Mouse (Mus musculus) T-helper 17 cell (primary cell): Measurements from ENCODE around the gene Ifna11.

Source experiments
- in situ Hi-C, 2 experiments: fragments of 300-600 bp; cut with MboI, MseI; formaldehyde crosslinking; loops; 1 replicate in 1 of 2; 2 replicates in 1 of 2; pipeline ENCODE4 v1.15.1; 2025; ENCODE audit warnings: high pct_unique_total_duplicates in 2 of 2

Ifna11 gene

DNA sequence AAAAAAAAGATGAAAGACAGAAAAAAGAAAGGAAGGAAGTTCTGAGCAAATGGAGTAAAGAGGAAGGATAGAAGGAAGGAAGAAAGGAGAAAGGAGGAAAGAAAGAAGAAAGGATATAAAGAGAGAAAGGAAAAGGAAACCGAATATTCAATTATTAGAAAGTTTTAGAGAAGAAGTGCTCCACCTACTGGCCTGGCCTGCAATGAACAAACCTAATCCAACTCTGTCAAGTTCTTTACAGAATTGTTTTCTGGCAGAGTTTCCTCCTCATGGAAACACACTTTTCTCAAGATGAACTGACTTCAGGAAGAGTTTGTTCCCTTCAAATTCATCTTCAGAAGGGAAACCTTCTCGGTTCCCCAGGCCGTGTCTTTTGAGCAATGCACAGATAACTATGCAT is 19.1 kb downstream of the Ifna11 start:
- in situ Hi-C loops, result no loop called here

DNA sequence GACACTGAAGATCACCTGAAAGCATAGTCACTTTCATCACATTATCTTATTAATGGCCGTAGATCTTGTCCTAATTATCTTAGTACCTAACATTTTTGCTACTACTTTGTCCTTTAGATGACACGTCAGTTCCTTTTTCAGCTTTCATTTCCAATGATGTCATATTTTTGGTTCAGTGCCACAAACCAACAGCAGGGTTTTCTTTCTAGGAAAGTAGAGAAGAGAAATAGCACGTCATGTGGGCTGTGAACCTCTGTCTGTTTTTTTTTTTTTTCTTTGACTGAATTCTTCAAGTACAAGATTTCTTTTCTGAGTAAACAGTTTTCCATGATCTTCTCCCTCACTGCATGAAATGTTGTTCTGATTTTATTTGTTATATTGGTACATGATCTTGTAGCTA is 20.3 kb downstream of the Ifna11 start:
- in situ Hi-C loops, result no loop called here

DNA sequence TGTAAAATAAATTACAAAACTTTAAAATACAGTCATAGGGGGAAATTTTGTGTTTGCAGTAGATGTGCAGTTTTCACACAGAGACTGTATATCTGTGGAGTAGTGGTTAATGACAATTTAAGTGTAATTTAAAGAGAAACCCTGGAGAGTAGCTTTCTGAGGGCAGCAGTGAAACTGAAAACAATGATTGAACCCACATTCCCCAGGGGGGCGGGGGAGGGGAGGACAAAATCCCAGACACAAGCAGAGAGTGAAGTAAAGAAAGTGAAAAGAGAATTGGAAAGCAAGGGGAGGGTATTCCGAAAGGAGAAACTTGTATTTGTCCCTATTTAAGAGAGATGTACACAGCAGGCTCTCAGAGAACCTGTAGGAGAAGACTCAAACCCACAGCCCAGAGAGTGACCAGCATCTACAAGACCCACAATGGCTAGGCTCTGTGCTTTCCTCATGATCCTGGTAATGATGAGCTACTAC is 21.7 kb downstream of the Ifna11 start, which contains the start of gene Ifna4:
TSS of gene Ifna4 (plus strand) at position 424 of the 474 bp plus-strand sequence.
- in situ Hi-C loops, result no loop called here

DNA sequence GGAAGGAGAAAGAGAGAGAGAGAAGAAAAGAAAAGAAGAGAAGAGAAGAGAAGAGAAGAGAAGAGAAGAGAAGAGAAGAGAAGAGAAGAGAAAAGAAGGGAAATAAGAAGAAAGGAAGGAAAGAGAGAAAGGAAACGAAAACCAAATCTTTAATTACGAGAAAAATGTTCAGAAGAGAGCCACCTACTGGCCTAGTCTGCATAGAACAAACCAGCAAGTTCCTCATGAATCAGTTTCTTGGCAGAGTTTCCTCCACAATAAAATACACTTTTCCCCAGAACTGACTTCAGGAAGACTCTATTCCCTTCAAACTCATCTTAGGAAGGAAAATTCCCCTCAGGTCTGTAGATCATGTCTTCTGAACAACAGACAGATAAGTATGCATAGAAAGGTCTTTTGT is 25.6 kb downstream of the Ifna11 start:
- in situ Hi-C loops, result no loop called here

DNA sequence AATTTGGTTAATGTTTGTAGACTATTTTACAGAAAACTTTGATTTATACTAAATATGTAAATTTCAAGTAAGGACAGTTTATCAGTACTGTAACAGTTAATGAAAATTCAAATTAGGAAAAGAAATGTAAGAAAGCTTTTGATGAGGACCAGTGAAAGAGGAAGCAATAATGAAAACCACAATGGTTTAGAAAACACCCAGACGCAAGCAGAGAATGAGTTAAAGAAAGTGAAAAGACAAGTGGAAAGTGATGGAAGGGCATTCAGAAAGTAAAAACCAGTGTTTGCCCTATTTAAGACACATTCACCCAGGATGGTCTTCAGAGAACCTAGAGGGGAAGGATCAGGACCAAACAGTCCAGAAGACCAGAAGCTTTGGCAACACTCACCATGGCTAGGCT is 29.9 kb downstream of the Ifna11 start, which contains the start of gene Ifna1:
TSS of gene Ifna1 (plus strand) at position 390 of the 400 bp plus-strand sequence.
- in situ Hi-C loops, result no loop called here

DNA sequence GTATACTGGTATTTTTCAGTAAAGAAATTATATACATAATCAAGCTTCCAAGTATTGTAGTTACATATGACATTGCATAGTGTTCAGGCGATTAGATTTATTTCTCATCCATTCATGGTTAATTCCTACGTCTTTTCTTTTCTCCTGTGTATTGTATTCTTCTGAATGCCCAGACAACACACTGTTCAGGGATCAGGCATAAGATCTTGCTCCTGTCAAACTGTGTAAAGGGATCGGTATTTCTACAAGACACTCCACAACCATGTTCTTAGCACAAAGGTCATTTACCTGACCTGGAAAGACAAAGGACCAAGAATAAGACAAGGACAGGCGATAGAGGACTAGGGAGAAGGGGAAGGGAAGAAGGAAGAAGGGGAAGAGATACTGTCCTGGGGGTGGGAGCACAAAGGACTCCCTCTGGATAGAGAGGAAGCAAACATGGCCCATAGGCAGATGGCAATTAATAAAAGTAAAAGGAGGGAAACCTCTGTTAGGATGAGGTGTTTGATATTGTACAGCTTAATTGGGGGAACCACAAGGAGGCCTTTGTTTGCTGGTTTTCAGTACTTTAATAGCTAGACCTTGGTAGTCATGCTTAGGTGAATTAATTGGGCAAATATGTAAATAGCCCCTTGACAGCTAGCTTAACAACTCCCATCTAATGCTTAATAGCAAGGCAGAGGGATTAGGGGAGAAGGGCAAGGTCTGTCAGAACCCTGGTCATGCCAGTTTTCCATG is 31.4 kb downstream of the Ifna11 start:
- in situ Hi-C loops, result no loop called here

DNA sequence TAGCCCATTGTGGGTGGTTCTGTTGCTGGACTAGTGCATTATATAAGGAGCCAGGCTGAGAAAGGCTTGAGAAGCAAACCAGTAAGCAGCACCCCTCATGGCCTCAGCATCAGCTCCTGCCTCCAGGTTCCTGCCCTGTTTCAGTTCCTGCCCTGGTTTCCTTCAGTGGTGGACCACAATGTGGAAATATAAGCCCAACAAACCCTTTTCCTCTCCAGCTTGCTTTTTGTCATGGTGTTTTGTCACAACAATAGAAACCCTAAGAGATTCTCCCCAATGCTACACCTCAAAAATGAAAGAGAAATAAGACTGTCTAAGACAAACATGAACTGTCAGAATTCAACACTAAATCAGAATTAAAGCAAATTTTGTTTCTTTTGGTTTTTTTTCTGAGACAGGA is 39.5 kb downstream of the Ifna11 start:
- in situ Hi-C loops, result no loop called here

DNA sequence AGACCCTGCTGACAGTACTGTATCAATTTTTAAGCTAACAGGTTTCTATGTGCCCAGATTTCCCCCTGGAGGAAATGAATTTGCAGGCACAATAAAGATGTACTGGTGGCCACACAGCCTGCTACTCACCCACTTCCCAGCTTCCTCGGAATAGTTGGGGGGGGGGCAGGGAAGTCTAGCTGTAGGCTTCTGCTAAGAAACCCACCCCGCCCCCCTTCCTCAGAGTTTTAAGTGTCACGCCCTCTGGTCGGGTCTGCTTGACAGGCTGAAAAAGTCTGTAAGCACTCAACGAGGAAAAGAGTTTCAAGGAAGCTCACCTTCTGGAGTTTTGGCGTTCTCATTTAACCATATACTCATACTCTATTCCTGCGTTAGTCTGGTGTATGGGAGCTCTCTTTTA is 43.5 kb downstream of the Ifna11 start:
- in situ Hi-C loops, result loop anchor here in 1 of 2 experiments (10.0 kb wide), 1 partner anchor 79 kb away; the partner anchor contains the start of genes Gm13276, Gm13277 and Ifnz

DNA sequence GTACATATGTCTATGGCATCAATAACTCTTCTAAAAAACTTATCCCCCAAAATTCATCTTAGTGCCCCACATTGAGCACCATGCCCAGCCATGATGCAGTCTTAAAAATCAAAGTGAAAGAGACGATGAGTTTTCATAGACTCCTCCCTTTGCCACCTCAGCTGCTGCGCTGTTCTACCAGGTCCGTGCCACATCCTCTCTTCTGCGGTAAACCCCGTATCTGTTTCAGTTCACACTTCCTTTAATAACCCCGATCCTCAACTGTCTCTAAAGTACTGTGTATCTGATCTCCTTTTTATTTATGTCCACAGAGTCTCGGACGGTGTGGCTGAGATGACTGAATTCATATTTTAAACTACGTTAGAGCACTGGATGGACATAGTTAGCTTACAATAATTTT is 44.8 kb downstream of the Ifna11 start:
- in situ Hi-C loops, result loop anchor here in 1 of 2 experiments (10.0 kb wide), 1 partner anchor 80 kb away; the partner anchor contains the start of genes Gm13276, Gm13277 and Ifnz

DNA sequence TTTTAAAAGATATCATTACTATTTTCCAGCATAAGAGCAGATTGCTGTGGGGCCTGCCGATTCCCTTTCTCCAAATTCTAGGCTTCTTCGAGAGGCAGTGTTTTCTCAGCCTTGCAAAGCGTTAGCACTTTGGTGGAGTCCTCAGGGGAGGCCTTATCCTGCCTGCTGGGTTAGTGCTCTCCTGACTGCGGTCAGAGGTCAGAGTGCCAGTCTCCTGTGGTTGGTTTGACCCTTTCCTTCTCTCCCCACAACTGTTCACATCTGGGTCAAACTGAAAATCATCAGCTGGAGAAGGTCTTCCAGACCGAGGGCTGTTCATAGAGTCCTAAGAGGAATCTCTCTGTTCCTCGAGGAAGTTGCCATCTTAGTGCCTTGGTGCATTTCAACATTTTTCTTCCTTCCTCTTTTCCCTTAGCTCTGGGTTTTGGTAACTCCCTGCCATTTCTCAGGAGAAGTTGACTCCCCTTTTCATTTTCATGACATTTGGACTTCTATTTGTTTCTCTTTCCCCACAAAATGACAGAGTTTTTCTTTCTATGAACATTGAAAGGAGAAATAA is 45.3 kb downstream of the Ifna11 start:
- in situ Hi-C loops, result loop anchor here in 1 of 2 experiments (5.0 to 10.0 kb wide), 2 partner anchors 80 to 657 kb away; partner anchors contain the start of genes Gm13276, Gm13277 and Ifnz

DNA sequence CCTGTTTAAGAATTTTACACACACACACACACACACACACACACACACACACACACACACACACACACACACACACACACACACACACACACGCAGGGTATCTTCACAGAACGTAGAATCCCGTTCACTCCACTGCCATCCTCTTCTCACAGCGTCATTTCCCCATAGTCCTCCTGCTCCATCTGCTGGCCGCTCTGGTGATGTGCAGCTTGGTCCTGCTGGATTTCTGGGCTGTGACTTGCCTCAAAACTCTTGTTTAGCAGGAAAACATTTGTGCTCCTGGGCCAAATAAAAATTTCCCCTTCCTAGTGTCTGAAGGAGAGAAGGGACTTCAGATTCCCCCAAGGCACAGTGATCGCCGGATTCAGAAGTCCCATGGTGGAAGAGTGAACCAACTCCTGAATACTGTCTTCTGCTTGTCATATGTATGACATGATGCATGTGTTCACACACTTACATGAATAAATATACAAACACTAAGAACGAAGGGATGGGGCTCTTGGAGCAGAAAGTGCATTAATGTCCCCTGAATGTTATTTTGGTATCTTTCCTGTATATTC is 47.7 kb downstream of the Ifna11 start:
- in situ Hi-C loops, result loop anchor here in 1 of 2 experiments (5.0 to 10.0 kb wide), 2 partner anchors 83 to 655 kb away; partner anchors contain the start of genes Gm13276, Gm13277 and Ifnz

DNA sequence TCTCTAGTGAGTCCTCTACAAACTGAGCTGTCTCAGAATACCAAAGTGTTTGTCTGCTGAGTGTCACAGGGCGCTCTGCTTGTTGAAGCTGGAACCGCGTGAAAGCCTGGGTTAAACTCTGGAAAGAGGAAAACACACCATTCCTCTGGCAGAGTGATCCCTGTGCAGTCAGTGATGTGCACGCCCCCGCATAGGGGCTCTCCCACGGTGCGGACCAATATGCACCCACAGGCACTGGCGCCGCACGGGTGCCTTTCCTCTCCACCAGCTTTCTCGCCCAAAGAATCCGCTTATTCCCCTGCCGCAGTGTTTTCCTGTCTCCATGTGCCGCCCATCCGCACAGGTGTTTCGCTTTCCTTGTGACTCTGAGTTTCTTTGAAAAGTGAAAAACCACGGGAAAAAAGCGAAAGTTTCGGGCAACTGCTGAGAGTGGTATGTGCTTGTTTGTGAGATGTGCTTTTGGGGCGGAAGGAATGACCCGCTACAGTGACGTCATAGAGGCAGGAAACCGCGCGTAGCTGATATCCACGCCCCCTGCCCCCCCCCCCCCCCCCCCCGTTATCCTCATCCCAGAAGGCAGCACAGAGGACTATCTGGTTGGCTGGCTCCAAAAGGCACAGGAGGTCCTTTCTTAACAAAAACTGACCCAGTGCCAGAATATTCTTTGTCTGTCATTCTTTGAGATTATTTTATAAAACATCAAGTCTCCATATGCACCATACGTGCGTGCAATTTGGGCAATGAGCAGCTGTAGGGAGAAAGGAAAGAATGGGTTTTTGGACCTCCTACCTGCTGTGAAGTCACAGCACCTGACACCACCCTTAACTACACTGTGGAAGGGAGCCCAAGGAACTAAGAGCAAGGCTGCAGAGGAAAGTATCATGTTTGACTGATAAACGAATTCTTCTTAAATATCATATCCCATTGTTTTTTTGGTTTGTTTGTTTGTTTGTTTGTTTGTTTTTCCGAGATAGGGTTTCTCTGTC is 48.5 kb downstream of the Ifna11 start:
- in situ Hi-C loops, result loop anchor here in 1 of 2 experiments (5.0 to 10.0 kb wide), 2 partner anchors 83 to 654 kb away; partner anchors contain the start of genes Gm13276, Gm13277 and Ifnz
